Mouse (Mus musculus): ENCODE measurements around the gene 2510002D24Rik. TPM values are rescaled to one million over a fixed set of nuclear protein-coding genes. Genes with fewer than 3 reads are reported as not detected.
A peak's percentile ranks its signal among the peaks of the same experiment; 100 is the strongest.

2510002D24Rik gene
- polyA plus RNA-seq, 1 experiment: 44.9 TPM

DNA sequence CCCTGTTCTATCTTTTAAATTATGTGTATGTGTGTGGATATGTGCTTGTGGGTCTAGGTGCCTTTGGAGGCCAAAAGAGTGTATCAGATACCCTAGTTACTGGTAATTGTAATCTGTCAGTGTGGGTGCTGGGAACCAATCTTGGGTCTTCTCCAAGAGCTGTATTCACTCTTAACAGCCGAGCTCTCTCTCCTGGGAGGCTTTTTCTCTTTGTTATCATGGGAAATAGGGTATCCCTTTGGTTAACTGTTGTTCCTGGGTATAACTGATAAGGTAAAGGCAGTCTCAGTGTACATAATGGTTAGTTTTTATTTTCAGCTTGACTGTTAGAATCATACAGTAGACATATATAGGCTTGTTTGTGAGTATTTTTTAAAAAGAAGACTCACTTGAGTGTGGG lies 14.0 kb upstream of the 2510002D24Rik start:
- 81% methylated on average over 1 of the region's 1 CpGs for WGBS
- H3K27me3 ChIP-seq (ENCODE audit: control insufficient read depth, insufficient read depth, low read length): no peaks in the 10 kb centered on the region
- no peaks in the 10 kb centered on the region for H3K4me1 ChIP-seq (ENCODE audit: control insufficient read depth, insufficient read depth, insufficient read length)
- H3K27ac ChIP-seq (ENCODE audit: insufficient read depth, low read length): no peak overlapping the region
- DNase-seq (ENCODE audit: low read depth in 1 of 2, low spot score in 2 of 2): no peak
- no peak overlapping the region for H3K4me3 ChIP-seq (ENCODE audit: extremely low read depth, insufficient read depth, insufficient read length)
- peaks cover 61% of the 10 kb centered on the region for H3K36me3 ChIP-seq (ENCODE audit: control insufficient read depth, insufficient read depth, low read length)
- TF ChIP-seq CTCF (IDR thresholded peaks at IDR 0.05; ENCODE audit: extremely low read depth, insufficient read depth, insufficient read length, insufficient replicate concordance): no peak
- TF ChIP-seq POLR2A (IDR thresholded peaks at IDR 0.05; ENCODE audit: low read depth, low read length): no peak

DNA sequence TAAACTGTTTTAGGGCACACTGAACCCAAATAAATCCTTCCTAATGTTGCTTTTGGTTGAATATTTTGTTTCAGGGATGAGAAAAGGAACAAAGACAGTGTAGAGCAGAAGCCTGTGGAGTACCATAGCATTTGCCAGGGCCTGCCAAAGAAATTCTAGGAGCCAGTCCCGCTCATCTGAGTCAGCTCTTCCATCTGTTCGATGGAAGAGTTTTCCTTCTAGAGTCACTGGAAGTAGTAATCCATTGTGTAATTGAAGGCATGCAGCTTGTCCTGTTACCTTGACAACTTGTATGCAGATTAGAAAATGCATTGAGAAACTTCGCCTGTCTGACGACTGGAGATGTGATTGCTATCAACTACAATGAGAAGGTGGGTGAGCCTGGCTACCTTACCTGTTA lies 13.5 kb upstream of the 2510002D24Rik start:
- Histone ChIP-seq H3K27ac (ENCODE audit: insufficient read depth, low read length) (no peak overlapping the region), H3K27me3 (ENCODE audit: control insufficient read depth, insufficient read depth, low read length) (no peaks in the 10 kb centered on the region), H3K36me3 (ENCODE audit: control insufficient read depth, insufficient read depth, low read length) (peaks cover 63% of the 10 kb centered on the region), H3K4me3 (ENCODE audit: extremely low read depth, insufficient read depth, insufficient read length) (no peak overlapping the region), H3K4me1 (ENCODE audit: control insufficient read depth, insufficient read depth, insufficient read length) (no peaks in the 10 kb centered on the region)
- no peak for DNase-seq (ENCODE audit: low read depth in 1 of 2, low spot score in 2 of 2)
- TF ChIP-seq POLR2A (IDR thresholded peaks at IDR 0.05; ENCODE audit: low read depth, low read length) (no peak), CTCF (IDR thresholded peaks at IDR 0.05; ENCODE audit: extremely low read depth, insufficient read depth, insufficient read length, insufficient replicate concordance) (no peak)
- 87% methylated on average over 4 of the region's 4 CpGs for WGBS

DNA sequence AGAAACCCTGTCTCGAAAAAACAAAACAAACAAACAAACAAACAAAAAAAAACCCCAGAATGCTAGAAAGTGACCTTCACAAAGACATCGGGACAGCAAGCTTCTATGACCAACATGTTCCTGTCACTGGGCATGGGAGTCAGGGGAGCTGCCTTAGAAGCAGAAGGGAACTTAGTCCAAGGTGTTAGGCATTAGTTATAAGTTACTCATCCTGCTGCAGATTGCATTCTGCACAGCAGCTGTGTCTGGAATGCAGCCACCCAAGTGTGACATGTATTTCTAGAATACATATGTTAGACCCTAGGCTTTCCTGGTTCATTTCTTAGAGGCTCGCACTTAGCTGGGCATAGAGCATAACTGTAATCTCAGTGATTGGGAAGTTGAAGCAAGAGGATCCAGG lies 7.7 kb upstream of the 2510002D24Rik start:
- no peak overlapping the region for H3K4me3 ChIP-seq (ENCODE audit: extremely low read depth, insufficient read depth, insufficient read length)
- no peak for TF ChIP-seq CTCF (IDR thresholded peaks at IDR 0.05; ENCODE audit: extremely low read depth, insufficient read depth, insufficient read length, insufficient replicate concordance)
- no peak for TF ChIP-seq POLR2A (IDR thresholded peaks at IDR 0.05; ENCODE audit: low read depth, low read length)
- H3K27me3 ChIP-seq (ENCODE audit: control insufficient read depth, insufficient read depth, low read length): no peaks in the 10 kb centered on the region
- WGBS: 97% methylated on average over 3 of the region's 3 CpGs
- DNase-seq (ENCODE audit: low read depth in 1 of 2, low spot score in 2 of 2): no peak
- H3K36me3 ChIP-seq (ENCODE audit: control insufficient read depth, insufficient read depth, low read length): peaks cover 44% of the 10 kb centered on the region
- no peaks in the 10 kb centered on the region for H3K4me1 ChIP-seq (ENCODE audit: control insufficient read depth, insufficient read depth, insufficient read length)
- H3K27ac ChIP-seq (ENCODE audit: insufficient read depth, low read length): no peak overlapping the region

DNA sequence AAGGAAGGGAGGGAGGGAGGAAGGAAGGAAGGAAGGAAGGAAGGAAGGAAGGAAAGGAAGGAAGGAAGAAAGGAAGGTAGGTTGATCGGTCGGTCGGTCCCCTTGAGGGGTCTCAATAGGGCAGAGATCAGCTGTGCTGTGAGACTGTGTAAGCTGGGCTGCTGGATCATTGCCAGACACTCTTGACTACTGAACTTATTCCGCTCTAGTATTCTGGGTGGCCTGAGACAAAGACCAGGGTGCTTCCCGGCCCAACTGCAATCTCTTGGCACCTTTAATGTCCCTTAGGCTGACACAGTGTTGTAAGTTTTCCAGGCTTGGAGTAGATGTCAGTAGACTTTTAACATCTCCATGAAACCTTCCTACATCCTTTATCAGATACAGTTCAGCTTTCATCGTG lies 7.3 kb upstream of the 2510002D24Rik start:
- Histone ChIP-seq H3K36me3 (ENCODE audit: control insufficient read depth, insufficient read depth, low read length) (peaks cover 44% of the 10 kb centered on the region), H3K27ac (ENCODE audit: insufficient read depth, low read length) (no peak overlapping the region), H3K27me3 (ENCODE audit: control insufficient read depth, insufficient read depth, low read length) (no peaks in the 10 kb centered on the region), H3K4me3 (ENCODE audit: extremely low read depth, insufficient read depth, insufficient read length) (no peak overlapping the region), H3K4me1 (ENCODE audit: control insufficient read depth, insufficient read depth, insufficient read length) (no peaks in the 10 kb centered on the region)
- TF ChIP-seq CTCF (IDR thresholded peaks at IDR 0.05; ENCODE audit: extremely low read depth, insufficient read depth, insufficient read length, insufficient replicate concordance): no peak
- DNase-seq (ENCODE audit: low read depth in 1 of 2, low spot score in 2 of 2): no peak
- WGBS: 89% methylated on average over 6 of the region's 6 CpGs

DNA sequence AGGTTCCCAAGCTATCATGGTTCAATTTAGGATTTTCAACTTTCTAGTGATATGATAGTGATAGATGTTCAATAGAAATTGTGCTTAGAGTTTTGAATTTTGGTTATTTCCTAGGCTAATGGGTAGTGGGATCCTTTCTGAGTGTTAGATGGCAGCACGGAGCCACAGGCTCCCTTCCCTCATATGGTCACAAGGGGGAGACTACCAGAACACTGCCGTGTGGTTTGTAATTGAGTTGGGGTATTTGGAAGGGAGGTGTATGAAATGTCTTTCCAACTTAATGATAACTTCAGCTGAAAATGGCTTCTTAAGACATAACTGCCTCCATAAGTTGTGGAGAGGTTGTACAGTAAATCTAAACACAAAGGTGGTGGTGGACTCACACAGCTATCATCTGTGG lies 2.9 kb upstream of the 2510002D24Rik start:
- no peak for TF ChIP-seq CTCF (IDR thresholded peaks at IDR 0.05; ENCODE audit: extremely low read depth, insufficient read depth, insufficient read length, insufficient replicate concordance)
- no peak for TF ChIP-seq POLR2A (IDR thresholded peaks at IDR 0.05; ENCODE audit: low read depth, low read length)
- Histone ChIP-seq H3K27me3 (ENCODE audit: control insufficient read depth, insufficient read depth, low read length) (no peaks in the 10 kb centered on the region), H3K27ac (ENCODE audit: insufficient read depth, low read length) (no peak overlapping the region), H3K4me3 (ENCODE audit: extremely low read depth, insufficient read depth, insufficient read length) (no peak overlapping the region), H3K4me1 (ENCODE audit: control insufficient read depth, insufficient read depth, insufficient read length) (no peaks in the 10 kb centered on the region; the same call in 1 of the 2 replicates), H3K36me3 (ENCODE audit: control insufficient read depth, insufficient read depth, low read length) (peaks cover 16% of the 10 kb centered on the region)
- 84% methylated on average over 2 of the region's 2 CpGs for WGBS
- no peak for DNase-seq (ENCODE audit: low read depth in 1 of 2, low spot score in 2 of 2)

DNA sequence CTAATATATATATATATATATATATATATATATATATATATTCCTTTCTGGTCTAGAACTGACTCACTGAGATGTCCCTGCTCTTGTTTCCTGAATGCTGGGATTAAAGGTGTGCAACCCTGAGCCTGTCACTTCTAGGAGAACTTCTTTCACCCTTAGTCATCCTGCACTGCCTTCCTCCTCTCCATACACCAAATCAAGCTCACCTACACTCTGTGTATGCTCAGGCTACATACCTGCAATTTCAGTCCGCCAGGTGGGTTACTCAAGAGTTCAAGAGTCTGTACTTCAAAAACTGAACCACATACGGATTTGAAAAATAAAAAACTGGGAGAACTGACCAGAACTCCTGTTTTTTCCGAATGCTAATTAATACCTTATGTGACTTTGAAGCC lies 308 bp upstream of the 2510002D24Rik start:
- DNase-seq (ENCODE audit: low read depth in 1 of 2, low spot score in 2 of 2): no peak
- Histone ChIP-seq H3K4me1 (ENCODE audit: control insufficient read depth, insufficient read depth, insufficient read length) (no peaks in the 10 kb centered on the region; the same call in 1 of the 2 replicates), H3K36me3 (ENCODE audit: control insufficient read depth, insufficient read depth, low read length) (peaks cover 12% of the 10 kb centered on the region), H3K27me3 (ENCODE audit: control insufficient read depth, insufficient read depth, low read length) (no peaks in the 10 kb centered on the region), H3K27ac (ENCODE audit: insufficient read depth, low read length) (no peak overlapping the region), H3K4me3 (ENCODE audit: extremely low read depth, insufficient read depth, insufficient read length) (peak overlapping the region; percentile 90; the same call in 1 of the 2 replicates)
- no peak for TF ChIP-seq POLR2A (IDR thresholded peaks at IDR 0.05; ENCODE audit: low read depth, low read length)
- no peak for TF ChIP-seq CTCF (IDR thresholded peaks at IDR 0.05; ENCODE audit: extremely low read depth, insufficient read depth, insufficient read length, insufficient replicate concordance)
- 33% methylated on average over 3 of the region's 3 CpGs for WGBS

DNA sequence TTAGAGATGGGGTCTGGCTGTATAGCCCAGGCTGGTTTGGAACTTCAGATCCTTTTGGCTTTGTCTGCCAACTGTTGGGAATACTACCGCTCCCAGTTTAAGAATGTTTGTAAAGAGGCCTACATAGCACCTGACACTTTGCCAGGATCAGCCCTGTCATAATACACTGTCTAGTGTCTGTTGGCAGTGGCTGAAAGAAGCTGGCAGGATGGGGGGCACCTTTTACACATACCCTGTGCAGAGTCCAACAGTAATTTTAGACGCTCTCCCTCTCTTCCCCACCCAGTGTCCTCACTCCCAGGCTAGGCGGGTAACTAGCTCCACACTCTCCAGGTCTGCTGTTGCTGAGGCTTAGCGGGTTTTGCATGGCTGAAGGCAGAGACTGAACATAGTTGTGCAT lies 2.0 kb downstream of the 2510002D24Rik start:
- H3K27ac ChIP-seq (ENCODE audit: insufficient read depth, low read length): no peak overlapping the region
- no peaks in the 10 kb centered on the region for H3K27me3 ChIP-seq (ENCODE audit: control insufficient read depth, insufficient read depth, low read length)
- DNase-seq (ENCODE audit: low read depth in 1 of 2, low spot score in 2 of 2): no peak
- TF ChIP-seq POLR2A (IDR thresholded peaks at IDR 0.05; ENCODE audit: low read depth, low read length) (no peak), CTCF (IDR thresholded peaks at IDR 0.05; ENCODE audit: extremely low read depth, insufficient read depth, insufficient read length, insufficient replicate concordance) (no peak)
- H3K4me1 ChIP-seq (ENCODE audit: control insufficient read depth, insufficient read depth, insufficient read length): no peaks in the 10 kb centered on the region; the same call in 1 of the 2 replicates
- 98% methylated on average over 4 of the region's 4 CpGs for WGBS
- peaks cover 7% of the 10 kb centered on the region for H3K36me3 ChIP-seq (ENCODE audit: control insufficient read depth, insufficient read depth, low read length)
- H3K4me3 ChIP-seq (ENCODE audit: extremely low read depth, insufficient read depth, insufficient read length): no peak overlapping the region

Measured in spleen, adult 2 months (tissue).